Mouse (Mus musculus) cerebellum, adult 2 months (tissue): ENCODE data around the gene Rpl18.

Experiments used
- CTCF ChIP-seq: fragments of 200-500 bp; IDR thresholded peaks from 2 replicates; pipeline ENCODE4 v1.5.1; 2011; ENCODE audit warnings: low read depth, mild to moderate bottlenecking, control low read depth, low read length, moderate library complexity, borderline replicate concordance; ENCODE audit not compliant: insufficient read depth
- POLR2A ChIP-seq: fragments of 200-500 bp; IDR thresholded peaks from 2 replicates; pipeline ENCODE4 v1.6.1; 2011; ENCODE audit warnings: low read length, control low read depth, borderline replicate concordance; ENCODE audit not compliant: insufficient read depth

DNA sequence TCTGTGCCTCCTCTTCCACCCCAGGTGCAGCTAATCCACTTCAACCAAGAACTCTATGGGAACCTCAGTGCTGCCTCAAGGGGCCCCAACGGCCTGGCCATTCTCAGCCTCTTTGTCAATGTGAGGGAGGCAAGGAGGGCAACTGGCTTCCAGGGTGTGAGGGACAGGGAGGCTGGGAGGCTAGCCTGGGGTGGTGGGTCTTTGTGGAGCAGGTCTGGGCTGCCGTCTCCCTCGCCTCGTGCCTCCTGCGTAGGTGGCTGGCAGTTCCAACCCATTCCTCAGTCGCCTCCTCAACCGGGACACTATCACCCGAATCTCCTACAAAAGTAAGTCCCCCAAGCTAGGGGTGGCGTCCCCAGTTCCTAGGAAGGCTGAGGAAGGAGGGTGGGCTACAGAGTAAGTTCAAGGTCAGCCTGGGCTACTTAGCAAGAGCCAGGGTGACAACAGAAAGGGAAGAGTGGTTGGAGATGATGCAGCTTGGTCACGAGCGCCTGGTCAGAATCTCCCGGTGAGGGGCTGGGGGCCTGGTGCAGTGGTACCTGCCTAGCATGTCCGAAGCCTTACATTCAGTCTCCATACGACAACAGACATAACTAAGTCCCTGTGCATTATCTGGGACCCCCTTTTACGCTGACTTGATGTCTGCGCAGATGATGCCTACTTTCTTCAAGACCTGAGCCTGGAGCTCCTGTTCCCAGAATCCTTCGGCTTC, 12.3 kb upstream of the Rpl18 start:
- TF ChIP-seq CTCF (no peak), POLR2A (no peak)
